Mouse (Mus musculus): ENCODE measurements at regions not wholly inside any gene's neighbourhood (a gene's known extent, or its start where the extent isn't known, plus 50 kb on each side); places are given as distances from the start of the nearest gene placed in this dataset.

GRCm38 (mm10) chr3:41265399-41265798 lies 182.6 kb upstream of the Pgrmc2 start:
- H3K27me3 ChIP-seq (replicated peaks), result no peaks in the 10 kb centered on the region
- no peaks in the 10 kb centered on the region for H3K9me3 ChIP-seq (replicated peaks; ENCODE audit: low read length)
- dilution Hi-C loops (cut with MboI; ENCODE audit: extremely low pct_ligation_motif_present, extremely low pct_unique_long_range_greater_than_20kb, low sequenced_read_pairs), result no loop called here
- no peak overlapping the region for H3K4me2 ChIP-seq (ENCODE audit: insufficient read depth, low read depth, poor library complexity, severe bottlenecking)
- TF ChIP-seq MYC (IDR thresholded peaks at IDR 0.05; ENCODE audit: low read depth, low read length) (no peak), MAFK (IDR thresholded peaks at IDR 0.05; ENCODE audit: insufficient replicate concordance, low read length) (no peak), MXI1 (IDR thresholded peaks at IDR 0.05; ENCODE audit: low read depth, low read length) (no peak), E2F4 (IDR thresholded peaks at IDR 0.05; ENCODE audit: insufficient replicate concordance, low read depth, low read length) (no peak), USF2 (conservative IDR thresholded peaks at IDR 0.05; ENCODE audit: low read depth, low read length) (no peak), EP300 (IDR thresholded peaks at IDR 0.05; ENCODE audit: low read length) (no peak), HCFC1 (IDR thresholded peaks at IDR 0.05; ENCODE audit: low read depth, low read length) (no peak), CHD1 (IDR thresholded peaks at IDR 0.05; ENCODE audit: low read depth, low read length) (no peak), MAZ (IDR thresholded peaks at IDR 0.05; ENCODE audit: low read depth, low read length) (no peak), SIN3A (IDR thresholded peaks at IDR 0.05; ENCODE audit: low read length) (no peak), ELF1 (IDR thresholded peaks at IDR 0.05; ENCODE audit: low read depth, low read length) (no peak), BHLHE40 (IDR thresholded peaks at IDR 0.05; ENCODE audit: low read depth, low read length) (no peak), ZMIZ1 (IDR thresholded peaks at IDR 0.05; ENCODE audit: low read depth, low read length) (no peak), TBP (conservative IDR thresholded peaks at IDR 0.05; ENCODE audit: low read depth, low read length) (no peak), KAT2A (IDR thresholded peaks at IDR 0.05; ENCODE audit: insufficient replicate concordance, low read length) (no peak), SMC3 (IDR thresholded peaks at IDR 0.05; ENCODE audit: low read depth, low read length) (no peak), ZC3H11A (IDR thresholded peaks at IDR 0.05; ENCODE audit: low read depth, low read length) (no peak), POLR2A (IDR thresholded peaks at IDR 0.05; ENCODE audit: low read depth, low read length) (no peak), NRF1 (IDR thresholded peaks at IDR 0.05; ENCODE audit: low read depth, low read length) (no peak), IRF4 (IDR thresholded peaks at IDR 0.05; ENCODE audit: low read depth, low read length) (no peak)
- H3K9ac ChIP-seq (ENCODE audit: insufficient read depth, low read depth), result no peak overlapping the region
- H3K27ac ChIP-seq (ENCODE audit: insufficient read depth, low read depth), result no peak overlapping the region
- no peaks in the 10 kb centered on the region for H3K36me3 ChIP-seq (replicated peaks in 1 of 2; ENCODE audit: control insufficient read depth in 1 of 2, insufficient read depth in 1 of 2, low read length in 1 of 2)
- in situ Hi-C loops (cut with MboI; ENCODE audit: low pct_ligation_motif_present, low pct_unique_long_range_greater_than_20kb, low sequenced_read_pairs), result no loop called here
- H3K79me2 ChIP-seq (replicated peaks; ENCODE audit: control insufficient read depth, extremely low read depth, insufficient read depth, poor library complexity, severe bottlenecking), result no peaks in the 10 kb centered on the region
- no peak for DNase-seq (ENCODE audit: extremely low read depth)
- no peak overlapping the region for H3K4me3 ChIP-seq (replicated peaks in 1 of 3; ENCODE audit: low read depth in 2 of 3, low read length in 2 of 3, poor library complexity in 1 of 3)
- H3K4me1 ChIP-seq (ENCODE audit: control insufficient read depth in 1 of 2, insufficient read depth in 2 of 2), result no peaks in the 10 kb centered on the region

GRCm38 (mm10) chr3:41258291-41258690 lies 175.4 kb upstream of the Pgrmc2 start:
- Histone ChIP-seq H3K4me3 (replicated peaks in 1 of 3; ENCODE audit: low read depth in 2 of 3, low read length in 2 of 3, poor library complexity in 1 of 3) (no peak overlapping the region), H3K36me3 (replicated peaks in 1 of 2; ENCODE audit: control insufficient read depth in 1 of 2, insufficient read depth in 1 of 2, low read length in 1 of 2) (no peaks in the 10 kb centered on the region), H3K27ac (ENCODE audit: insufficient read depth, low read depth) (no peak overlapping the region), H3K79me2 (replicated peaks; ENCODE audit: control insufficient read depth, extremely low read depth, insufficient read depth, poor library complexity, severe bottlenecking) (no peaks in the 10 kb centered on the region), H3K9ac (ENCODE audit: insufficient read depth, low read depth) (no peak overlapping the region), H3K9me3 (replicated peaks; ENCODE audit: low read length) (no peaks in the 10 kb centered on the region), H3K27me3 (replicated peaks) (no peaks in the 10 kb centered on the region), H3K4me1 (ENCODE audit: control insufficient read depth in 1 of 2, insufficient read depth in 2 of 2) (no peaks in the 10 kb centered on the region), H3K4me2 (ENCODE audit: insufficient read depth, low read depth, poor library complexity, severe bottlenecking) (no peak overlapping the region)
- dilution Hi-C loops (cut with MboI; ENCODE audit: extremely low pct_ligation_motif_present, extremely low pct_unique_long_range_greater_than_20kb, low sequenced_read_pairs) (no loop called here), in situ Hi-C loops (cut with MboI; ENCODE audit: low pct_ligation_motif_present, low pct_unique_long_range_greater_than_20kb, low sequenced_read_pairs) (no loop called here)
- TF ChIP-seq SIN3A (IDR thresholded peaks at IDR 0.05; ENCODE audit: low read length) (no peak), ZKSCAN1 (IDR thresholded peaks at IDR 0.05; ENCODE audit: borderline replicate concordance, low read depth, low read length) (no peak), USF2 (conservative IDR thresholded peaks at IDR 0.05; ENCODE audit: low read depth, low read length) (no peak), POLR2AphosphoS2 (IDR thresholded peaks at IDR 0.05; ENCODE audit: low read depth, low read length) (no peak), MXI1 (IDR thresholded peaks at IDR 0.05; ENCODE audit: low read depth, low read length) (no peak), IRF4 (IDR thresholded peaks at IDR 0.05; ENCODE audit: low read depth, low read length) (no peak), POLR2A (IDR thresholded peaks at IDR 0.05; ENCODE audit: low read depth, low read length) (no peak), RAD21 (IDR thresholded peaks at IDR 0.05; ENCODE audit: low read depth, low read length) (no peak), SMC3 (IDR thresholded peaks at IDR 0.05; ENCODE audit: low read depth, low read length) (no peak), EP300 (IDR thresholded peaks at IDR 0.05; ENCODE audit: low read length) (no peak), NRF1 (IDR thresholded peaks at IDR 0.05; ENCODE audit: low read depth, low read length) (no peak), ETS1 (conservative IDR thresholded peaks at IDR 0.05; ENCODE audit: low read depth, low read length) (no peak), MYC (IDR thresholded peaks at IDR 0.05; ENCODE audit: low read depth, low read length) (no peak)
- DNase-seq (ENCODE audit: extremely low read depth), result no peak

All from CH12.LX (cell line).